In genomic region chr2:116181861-116182260, GRCm38 (mm10) we compare ENCODE assay signal across 15 mouse cellular contexts.
DNase-seq lines count a peak whose midpoint lies in the region; TF ChIP-seq lines count a peak whose summit lies in the region.
"Had no signal": no experiment of that assay in that cellular context is flagged by ENCODE, and none has a peak within 500 bp of the region (broad histone marks: within the 10 kb centered on the region; RNA-seq: fewer than 3 reads in every experiment).

No protein-coding gene starts in this region.

- no peak overlapping the region for H3K4me3 ChIP-seq in olfactory bulb, adult 2 months (ENCODE audit: insufficient read depth, low read depth, low read length)
- no peak overlapping the region for H3K4me3 ChIP-seq in lung, adult 2 months (replicated peaks; ENCODE audit: extremely low read depth, low read depth, low read length)
- H3K4me3 ChIP-seq: heart, embryonic 15.5 days; intestine, embryonic 15.5 days; limb, embryonic 12.5 days; midbrain, embryonic 10.5 days; myocyte had no signal

- peak; percentile 71 for DNase-seq in right cerebral cortex, adult 18-20 months
- DNase-seq in right cerebral cortex, postnatal 4 days = no peak
- DNase-seq in layer of hippocampus, postnatal 14 days (ENCODE audit: low spot score in 2 of 2) = peak; percentile 32 to 76
- DNase-seq in lung, adult 2 months = no peak
- no peak for DNase-seq in heart, adult 18-20 months
- DNase-seq in thymus, postnatal 4 days = no peak
- DNase-seq: cerebellum, adult 11-12 months; kidney, postnatal 10 days had no signal

- H3K4me1 ChIP-seq in olfactory bulb, adult 2 months (ENCODE audit: control insufficient read depth, insufficient read depth, low read length) = peaks cover 3% of the 10 kb centered on the region
- no peaks in the 10 kb centered on the region for H3K4me1 ChIP-seq in lung, adult 2 months (ENCODE audit: control insufficient read depth, insufficient read depth, low read length)
- H3K4me1 ChIP-seq: heart, embryonic 15.5 days; intestine, embryonic 15.5 days; limb, embryonic 12.5 days; midbrain, embryonic 10.5 days had no signal

- H3K27ac ChIP-seq in olfactory bulb, adult 2 months (ENCODE audit: insufficient read depth, low read depth, low read length) = peak overlapping the region; percentile 86
- H3K27ac ChIP-seq: heart, embryonic 15.5 days; intestine, embryonic 15.5 days; limb, embryonic 12.5 days; liver, embryonic 14.5 days; midbrain, embryonic 10.5 days had no signal

- no peak for TF ChIP-seq CTCF in olfactory bulb, adult 2 months (IDR thresholded peaks at IDR 0.05; ENCODE audit: insufficient read depth, low read depth, low read length)
- TF ChIP-seq CTCF in lung, adult 2 months (IDR thresholded peaks at IDR 0.05; ENCODE audit: insufficient read depth, low read length) = no peak

- WGBS in olfactory bulb, adult 2 months = 36% methylated on average over 11 of the region's 11 CpGs
- WGBS in lung, adult 2 months = 85% methylated on average over 11 of the region's 11 CpGs

- TF ChIP-seq POLR2A in olfactory bulb, adult 2 months (IDR thresholded peaks at IDR 0.05; ENCODE audit: insufficient read depth, low read depth, low read length) = no peak
- TF ChIP-seq POLR2A in lung, adult 2 months (IDR thresholded peaks at IDR 0.05; ENCODE audit: borderline replicate concordance, extremely low read depth, low read depth, low read length) = no peak

Comparison
In these comparisons a context has a peak if more than half of its experiments do, and no peak if none do; other contexts are left out.
1. DNase-seq: peak in right cerebral cortex, adult 18-20 months (single experiment) and layer of hippocampus, postnatal 14 days (2 of 2); none in right cerebral cortex, postnatal 4 days (single experiment), lung, adult 2 months (single experiment), heart, adult 18-20 months (0 of 2) and thymus, postnatal 4 days (single experiment).